Mouse (Mus musculus) hindbrain, embryonic 11.5 days (tissue): ENCODE measurements around the gene Acads. TPM values are rescaled to one million over a fixed set of nuclear protein-coding genes. Genes with fewer than 3 reads are reported as not detected.
A peak's percentile ranks its signal among the peaks of the same experiment; 100 is the strongest.

Experiments
- ATAC-seq: fragments of 200-750 bp; cut with Nextera tagmentation; 2 replicates; pipeline ENCODE4 v1.8.0; 2017; ENCODE audit warnings: mild to moderate bottlenecking, moderate TSS enrichment, moderate library complexity; ENCODE audit not compliant: low FRiP score
- DNase-seq: peaks from one replicate; pipeline ENCODE4 v3.0.0-alpha.2; 2015; ENCODE audit warnings: low spot score
- H3K27ac ChIP-seq: fragments of 300-500 bp; sonication (generic); 2 replicates; pipeline ENCODE4 v1.5.1; 2014; ENCODE audit warnings: mild to moderate bottlenecking, low read depth, low read length
- H3K27me3 ChIP-seq: fragments of 300-500 bp; sonication (generic); 2 replicates; pipeline ENCODE4 v1.6.1; 2014; ENCODE audit warnings: mild to moderate bottlenecking, low read length, moderate library complexity, mixed read lengths; ENCODE audit not compliant: control insufficient read depth, insufficient read depth
- H3K36me3 ChIP-seq: fragments of 300-500 bp; sonication (generic); 2 replicates; pipeline ENCODE4 v1.6.1; 2014; ENCODE audit warnings: mild to moderate bottlenecking, low read length, moderate library complexity, mixed read lengths; ENCODE audit not compliant: control insufficient read depth, insufficient read depth
- H3K4me1 ChIP-seq: fragments of 300-500 bp; sonication (generic); replicated peaks from 2 replicates; pipeline ENCODE4 v1.6.1; 2014; ENCODE audit warnings: low read length, mixed read lengths; ENCODE audit not compliant: control insufficient read depth, insufficient read depth
- H3K4me2 ChIP-seq: fragments of 300-500 bp; sonication (generic); replicated peaks from 2 replicates; pipeline ENCODE4 v1.6.1; 2014; ENCODE audit warnings: mild to moderate bottlenecking, low read depth, low read length
- H3K4me3 ChIP-seq: fragments of 300-500 bp; sonication (generic); 2 replicates; pipeline ENCODE4 v1.5.1; 2014; ENCODE audit warnings: low read depth, low read length
- H3K9ac ChIP-seq: fragments of 300-500 bp; sonication (generic); 2 replicates; pipeline ENCODE4 v1.6.1; 2014; ENCODE audit warnings: low read depth, low read length
- H3K9me3 ChIP-seq: fragments of 300-500 bp; sonication (generic); 2 replicates; pipeline ENCODE4 v1.6.1; 2016; ENCODE audit warnings: low read length; ENCODE audit not compliant: control insufficient read depth
- WGBS: fragments of 180-500 bp; shearing (Covaris S2); extraction: QIAGEN DNeasy Blood & Tissue Kit; methylation state at CpG from one replicate; pipeline ENCODE4 v1.1.7; 2014; 5-methylcytosine and 5-hydroxymethylcytosine counted together
- polyA plus RNA-seq: library from polyadenylated mRNA; unstranded; fragments of >200 nt; fragmentation: Nextera tagmentation; extraction: Ambion mirVana; gene quantifications from 2 replicates; pipeline ENCODE4 v1.2.1, GENCODE M21; 2014

The Acads gene
- polyA plus RNA-seq, 1 experiment from 2014 or later: 30.8 TPM

DNA sequence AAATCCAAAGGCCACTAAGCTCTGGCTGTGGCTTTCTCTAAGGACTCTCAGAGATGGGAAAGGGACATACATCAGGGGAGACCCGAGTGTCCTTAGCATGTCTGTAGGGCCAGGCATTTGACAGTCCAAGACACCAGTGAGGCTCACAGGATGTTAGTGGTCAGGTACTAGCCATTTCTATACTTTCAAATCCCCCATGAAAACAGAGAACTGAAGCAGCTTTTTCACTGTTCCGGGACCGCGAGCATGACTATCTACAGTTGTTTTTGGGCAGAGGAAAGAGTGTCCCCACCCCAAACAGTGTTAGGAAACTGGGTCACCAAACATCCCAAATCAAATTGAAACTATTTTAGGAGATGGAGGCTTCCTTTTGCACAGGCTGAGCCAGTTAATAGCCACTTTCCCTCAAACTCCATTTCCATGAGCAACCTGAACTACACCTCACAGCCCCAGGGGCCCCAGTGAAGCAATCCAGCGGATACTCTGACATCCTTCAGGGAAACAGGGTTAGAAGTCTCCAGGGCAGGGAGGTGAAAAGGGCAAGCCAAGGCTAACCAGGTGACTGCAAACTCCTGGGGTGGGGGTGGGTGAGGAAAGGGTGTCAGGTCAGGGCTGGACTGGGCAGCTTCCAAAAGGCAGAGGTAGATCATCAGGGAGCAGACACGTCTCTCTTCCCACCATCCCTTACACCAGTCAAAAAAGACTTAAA is 14.4 kb upstream of the Acads start:
- Histone ChIP-seq H3K4me2 (peak overlapping the region; percentile 88), H3K9ac (peak overlapping the region; percentile 85; the same call in 1 of the 2 replicates), H3K27me3 (no peaks in the 10 kb centered on the region), H3K4me1 (no peaks in the 10 kb centered on the region), H3K4me3 (peak overlapping the region; percentile 95), H3K36me3 (no peaks in the 10 kb centered on the region), H3K9me3 (no peaks in the 10 kb centered on the region), H3K27ac (no peak overlapping the region)
- DNase-seq: no peak
- no peak for ATAC-seq
- 61% methylated on average over 6 of the region's 6 CpGs for WGBS

DNA sequence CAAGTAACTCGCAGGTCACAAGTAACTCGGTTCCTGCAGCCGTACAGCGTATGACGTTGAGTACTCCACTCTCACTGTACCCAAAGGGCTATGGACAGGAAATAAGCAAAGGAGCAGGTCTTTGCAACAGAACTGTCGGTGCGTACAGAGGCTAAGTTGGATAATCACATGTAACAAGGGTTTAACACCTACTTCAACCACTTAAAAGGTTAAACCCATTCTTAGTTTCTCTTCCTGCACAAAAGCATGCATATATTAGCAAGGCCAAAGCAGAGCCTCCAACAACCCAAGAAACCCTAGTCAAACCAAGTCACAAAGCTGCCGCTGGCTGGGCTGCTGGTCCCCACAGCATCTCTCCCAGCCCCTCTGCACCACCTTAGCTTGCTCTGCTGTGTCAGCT is 13.3 kb upstream of the Acads start:
- no peaks in the 10 kb centered on the region for H3K36me3 ChIP-seq
- no peaks in the 10 kb centered on the region for H3K27me3 ChIP-seq
- no peak overlapping the region for H3K9ac ChIP-seq
- H3K27ac ChIP-seq: no peak overlapping the region
- H3K4me3 ChIP-seq: no peak overlapping the region
- DNase-seq (no peak), ATAC-seq (no peak)
- 94% methylated on average over 8 of the region's 8 CpGs for WGBS
- H3K9me3 ChIP-seq: no peaks in the 10 kb centered on the region
- H3K4me2 ChIP-seq: no peak overlapping the region
- H3K4me1 ChIP-seq: no peaks in the 10 kb centered on the region

GRCm38 (mm10) chr5:115129328-115129727 is 10.2 kb upstream of the Acads start:
- H3K4me2 ChIP-seq: no peak overlapping the region
- H3K27me3 ChIP-seq: no peaks in the 10 kb centered on the region
- H3K4me1 ChIP-seq: no peaks in the 10 kb centered on the region
- WGBS: 86% methylated on average over 6 of the region's 6 CpGs
- no peaks in the 10 kb centered on the region; the same call in 1 of the 2 replicates for H3K36me3 ChIP-seq
- H3K27ac ChIP-seq: no peak overlapping the region
- H3K9ac ChIP-seq: no peak overlapping the region
- no peaks in the 10 kb centered on the region for H3K9me3 ChIP-seq
- DNase-seq: no peak
- no peak for ATAC-seq
- H3K4me3 ChIP-seq: no peak overlapping the region

- WGBS: 90% methylated on average over 22 of the region's 22 CpGs
- no peak overlapping the region for H3K9ac ChIP-seq
- DNase-seq (no peak), ATAC-seq (no peak)
- H3K9me3 ChIP-seq: no peaks in the 10 kb centered on the region
- H3K27ac ChIP-seq: no peak overlapping the region
- H3K4me1 ChIP-seq: no peaks in the 10 kb centered on the region
- H3K36me3 ChIP-seq: no peaks in the 10 kb centered on the region; the same call in 1 of the 2 replicates
- no peak overlapping the region for H3K4me2 ChIP-seq
- H3K27me3 ChIP-seq: no peaks in the 10 kb centered on the region
- no peak overlapping the region for H3K4me3 ChIP-seq
Measured at GRCm38 (mm10) chr5:115127421-115128179, 8.5 kb upstream of the Acads start.

DNA sequence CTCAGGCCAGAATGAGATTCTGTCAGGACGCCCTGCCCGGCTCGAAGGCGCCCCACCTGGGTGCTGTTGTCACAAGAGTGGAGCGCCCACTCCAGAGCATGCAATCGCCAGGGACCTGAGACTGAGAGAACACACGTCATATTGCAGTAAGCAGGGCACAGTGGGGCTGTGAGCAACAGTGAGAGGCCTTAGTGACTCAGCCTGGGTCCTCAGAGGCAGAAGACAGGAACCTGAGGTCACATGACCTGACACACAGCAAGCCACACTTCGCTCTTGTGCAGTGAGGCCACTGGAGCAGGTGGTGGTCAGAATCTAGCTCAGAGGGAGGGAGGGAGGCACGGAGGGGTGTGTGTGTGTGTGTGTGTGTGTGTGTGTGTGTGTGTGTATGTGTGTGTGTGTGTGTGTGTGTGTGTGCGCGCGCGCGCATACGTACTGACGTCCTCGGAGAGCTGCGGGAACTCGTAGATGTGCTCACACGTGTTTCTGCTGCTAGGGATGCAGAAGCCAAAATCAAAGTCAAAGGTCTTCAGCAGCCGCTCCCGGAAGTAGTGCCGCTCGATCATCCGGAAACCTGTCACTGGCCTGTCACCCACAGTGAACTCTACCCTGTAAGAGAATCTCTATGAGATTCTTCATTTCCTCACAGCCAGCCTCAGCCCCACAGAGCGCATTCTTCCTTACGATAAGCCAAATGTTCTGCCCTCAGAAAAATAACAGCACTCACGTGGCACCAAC is 7.6 kb upstream of the Acads start:
- Histone ChIP-seq H3K4me2 (no peak overlapping the region), H3K36me3 (no peaks in the 10 kb centered on the region; the same call in 1 of the 2 replicates), H3K9me3 (no peaks in the 10 kb centered on the region), H3K4me1 (no peaks in the 10 kb centered on the region), H3K27ac (no peak overlapping the region), H3K9ac (no peak overlapping the region), H3K27me3 (no peaks in the 10 kb centered on the region), H3K4me3 (no peak overlapping the region)
- ATAC-seq (no peak), DNase-seq (no peak)
- WGBS: 93% methylated on average over 28 of the region's 28 CpGs

DNA sequence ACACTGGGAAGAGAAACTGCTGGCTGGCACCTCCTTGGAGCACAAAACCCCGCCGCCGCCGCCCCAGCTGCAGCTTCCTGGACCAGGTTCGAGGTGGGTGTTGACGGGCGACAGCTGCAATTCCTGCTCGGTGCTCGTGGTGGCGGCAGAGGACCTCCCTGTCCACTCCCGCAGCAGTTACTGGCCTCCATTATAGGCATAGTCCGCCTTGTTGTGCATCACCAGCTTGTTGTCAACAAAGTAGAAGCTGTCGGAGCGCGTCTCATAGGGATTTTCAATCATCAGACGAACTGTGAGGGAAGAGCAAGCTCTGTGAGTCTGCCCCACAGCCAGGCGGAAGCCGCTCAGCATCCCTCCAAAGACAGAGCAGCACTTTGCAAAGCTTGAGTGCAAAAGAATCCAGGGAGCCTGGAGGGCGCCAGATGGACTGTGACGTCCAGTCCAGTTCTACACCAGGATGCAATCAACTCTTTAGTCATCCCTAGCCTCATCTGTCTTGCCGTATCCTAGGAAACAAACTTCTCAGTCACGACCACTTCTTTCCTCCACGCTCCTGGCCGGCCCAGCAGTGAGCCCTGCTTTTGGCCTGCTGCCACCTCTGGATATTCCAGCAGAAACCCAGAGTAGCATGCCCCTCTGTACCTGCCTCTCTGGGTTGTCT is 6.2 kb upstream of the Acads start:
- Histone ChIP-seq H3K27me3 (no peaks in the 10 kb centered on the region), H3K4me3 (no peak overlapping the region), H3K36me3 (no peaks in the 10 kb centered on the region; the same call in 1 of the 2 replicates), H3K9me3 (no peaks in the 10 kb centered on the region), H3K9ac (no peak overlapping the region), H3K4me2 (no peak overlapping the region), H3K27ac (peak overlapping the region; percentile 49; the same call in 1 of the 2 replicates), H3K4me1 (no peaks in the 10 kb centered on the region)
- DNase-seq (peak; percentile 86), ATAC-seq (peak; percentile 49; the same call in 1 of the 2 replicates)
- 30% methylated on average over 24 of the region's 24 CpGs for WGBS

DNA sequence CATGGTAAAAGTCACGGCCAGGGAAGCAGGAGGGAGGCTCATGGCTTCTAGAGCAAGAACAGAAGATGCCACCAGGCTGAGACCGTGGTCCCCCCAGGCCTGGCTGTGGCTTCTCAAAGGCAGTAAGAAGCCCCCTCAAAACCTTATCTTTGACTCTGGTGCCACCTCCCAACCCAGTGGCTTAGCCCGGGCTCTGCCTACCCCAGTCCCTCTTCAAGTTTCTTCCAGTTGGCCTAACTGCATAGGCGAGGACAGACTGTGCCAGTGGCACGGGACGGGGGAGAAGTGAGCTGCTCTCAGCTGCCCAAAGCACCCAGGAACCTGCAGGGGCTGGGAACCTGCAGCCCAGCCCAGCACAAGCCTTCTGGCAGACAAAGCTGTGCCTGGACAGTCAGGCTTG is 5.5 kb upstream of the Acads start:
- Histone ChIP-seq H3K36me3 (no peaks in the 10 kb centered on the region; the same call in 1 of the 2 replicates), H3K9me3 (no peaks in the 10 kb centered on the region), H3K27me3 (no peaks in the 10 kb centered on the region), H3K27ac (no peak overlapping the region), H3K4me3 (no peak overlapping the region), H3K4me1 (no peaks in the 10 kb centered on the region), H3K4me2 (no peak overlapping the region), H3K9ac (no peak overlapping the region)
- DNase-seq (no peak), ATAC-seq (no peak)
- 93% methylated on average over 6 of the region's 6 CpGs for WGBS

DNA sequence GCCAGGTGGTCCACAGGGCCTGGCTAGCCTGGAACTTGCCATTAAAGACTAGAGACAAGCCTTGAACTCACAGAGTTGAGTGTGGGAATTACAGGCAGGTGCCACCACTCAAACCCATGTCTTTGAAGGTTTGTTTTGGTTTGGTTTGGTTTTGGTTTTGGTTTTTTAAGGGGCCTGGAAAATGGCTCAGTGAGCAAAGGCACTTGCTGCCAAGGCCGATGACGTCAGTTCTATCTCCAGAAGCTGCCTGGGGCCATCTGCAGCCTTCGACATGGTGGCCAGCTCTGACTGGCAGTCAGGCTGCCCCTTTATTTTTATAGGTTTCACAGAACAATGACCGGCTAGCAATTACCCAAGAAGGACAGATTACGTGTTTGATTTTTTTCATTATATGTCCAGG is 1.8 kb upstream of the Acads start:
- ATAC-seq (no peak), DNase-seq (no peak)
- no peak overlapping the region for H3K27ac ChIP-seq
- no peaks in the 10 kb centered on the region for H3K9me3 ChIP-seq
- no peaks in the 10 kb centered on the region; the same call in 1 of the 2 replicates for H3K36me3 ChIP-seq
- H3K9ac ChIP-seq: no peak overlapping the region
- H3K4me1 ChIP-seq: no peaks in the 10 kb centered on the region
- no peak overlapping the region for H3K4me3 ChIP-seq
- 78% methylated on average over 5 of the region's 5 CpGs for WGBS
- H3K4me2 ChIP-seq: no peak overlapping the region
- H3K27me3 ChIP-seq: no peaks in the 10 kb centered on the region
